Mouse (Mus musculus): ENCODE results near the gene Cacna2d4.
A peak's percentile ranks its signal among the peaks of the same experiment; 100 is the strongest.

Cacna2d4 gene

DNA sequence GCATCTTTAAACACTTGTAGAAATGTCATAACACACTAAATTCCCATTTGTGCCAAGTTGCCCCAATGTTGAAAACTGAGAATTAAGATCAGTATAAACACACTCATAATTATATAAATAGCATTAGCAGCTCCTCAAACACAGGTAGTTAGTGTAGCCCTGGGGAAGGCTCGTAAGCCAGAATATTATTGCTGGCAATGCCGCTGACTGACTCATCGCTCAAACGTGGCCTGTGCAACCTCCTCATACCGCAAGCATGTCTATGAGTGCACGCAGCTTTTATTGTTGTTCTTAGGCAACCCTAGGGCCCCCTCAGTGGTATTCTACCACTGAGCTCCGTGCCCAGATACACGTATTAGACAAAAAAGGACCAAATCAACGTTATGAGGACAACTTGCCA, 156.5 kb downstream of the Cacna2d4 start:
- no peak for DNase-seq

DNA sequence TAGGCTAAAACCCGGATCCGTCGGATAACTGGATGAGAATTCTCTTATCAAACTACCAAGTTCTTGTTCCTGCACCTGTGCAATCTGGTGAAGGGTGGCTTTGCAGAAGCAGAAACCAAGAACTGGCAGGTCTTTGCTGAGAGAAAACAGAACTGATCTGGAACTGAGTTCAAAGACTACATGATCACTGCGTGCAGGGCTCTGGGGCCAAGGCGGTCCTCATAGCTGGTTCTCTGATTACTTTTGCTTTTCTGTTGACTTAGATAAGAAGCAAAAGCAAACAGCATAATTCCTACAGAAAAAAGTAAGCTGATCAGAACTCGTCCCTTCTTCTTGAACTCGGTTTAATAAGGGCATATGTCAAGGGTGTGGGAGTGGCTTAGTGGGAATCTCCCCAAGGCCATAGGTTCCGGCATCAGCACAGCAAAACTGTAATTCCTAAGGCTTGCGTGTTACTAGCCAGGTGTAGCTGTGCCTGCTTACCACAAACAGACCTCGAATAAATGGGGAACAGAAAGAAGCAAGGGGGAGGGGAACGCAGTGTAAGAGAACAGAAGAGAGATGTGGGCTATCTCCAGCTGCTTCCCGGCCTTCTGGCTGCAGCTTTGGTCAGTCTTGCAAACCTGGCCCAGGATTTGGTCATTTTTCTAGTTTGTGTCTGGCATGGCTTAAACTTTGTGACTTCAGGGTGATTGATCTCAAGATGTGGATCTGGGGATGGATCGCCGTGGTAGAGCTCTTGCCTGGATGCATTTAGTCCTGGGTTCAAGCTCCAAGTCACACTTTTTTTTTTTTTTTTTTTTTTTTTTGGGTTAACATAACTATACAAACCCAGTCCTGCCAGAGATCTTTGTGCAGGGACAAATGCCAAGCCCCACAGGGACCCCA, 159.3 kb downstream of the Cacna2d4 start:
- peak; percentile 93 for DNase-seq

DNA sequence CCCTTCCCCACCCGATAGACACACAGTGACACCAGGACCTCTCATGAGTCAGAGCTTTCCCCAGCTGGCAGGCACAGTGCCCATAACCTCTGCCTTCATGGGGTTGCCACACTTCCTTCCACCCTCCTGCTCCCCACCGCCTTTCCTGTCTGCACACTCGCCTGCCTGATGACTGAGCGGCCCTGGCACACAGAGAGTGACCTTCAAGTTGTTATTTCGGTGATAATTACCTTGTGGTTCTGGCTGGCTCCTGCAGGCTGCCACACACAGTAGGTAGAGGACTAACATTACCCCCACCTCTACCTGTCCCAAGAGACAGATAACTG, 159.9 kb downstream of the Cacna2d4 start:
- peak; percentile 99 for DNase-seq

DNA sequence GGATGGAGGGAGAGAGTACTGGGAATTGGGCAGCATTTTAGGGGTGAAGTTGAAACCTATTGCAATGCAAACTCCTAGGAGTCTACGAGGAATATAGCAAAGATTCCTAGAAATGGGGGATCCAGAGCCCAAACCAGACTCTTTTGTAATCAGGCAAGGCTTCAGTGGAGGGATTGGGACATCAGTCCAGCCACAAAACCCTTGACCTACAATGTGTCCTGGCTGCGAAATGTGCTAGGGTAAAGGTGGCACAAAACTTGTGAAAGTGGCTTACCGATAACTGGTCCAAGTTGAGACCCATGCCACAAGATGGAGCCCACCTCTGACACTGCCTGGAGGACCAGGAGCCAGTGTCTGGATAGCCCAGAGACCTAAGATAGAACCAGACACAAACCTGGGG, 163.0 kb downstream of the Cacna2d4 start:
- DNase-seq, result no peak

DNA sequence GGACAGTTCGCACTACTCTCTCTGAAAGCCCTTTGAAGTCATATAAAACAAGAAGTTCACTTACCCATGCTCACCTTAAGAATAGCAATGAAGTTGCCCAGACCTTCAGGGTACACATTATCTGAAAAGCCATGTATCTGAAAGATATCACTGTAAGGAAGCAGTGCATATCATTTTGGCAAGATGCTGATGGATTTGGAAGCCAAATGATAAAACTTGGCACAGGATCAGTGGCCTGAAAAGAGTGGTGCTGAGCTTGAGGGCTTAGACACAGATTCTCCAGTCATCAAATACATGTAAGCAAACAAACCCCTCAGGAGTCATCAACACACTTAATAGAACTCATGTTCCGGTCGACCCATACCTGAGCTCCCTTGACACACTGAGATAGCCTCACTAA, 164.3 kb downstream of the Cacna2d4 start:
- no peak for DNase-seq

DNA sequence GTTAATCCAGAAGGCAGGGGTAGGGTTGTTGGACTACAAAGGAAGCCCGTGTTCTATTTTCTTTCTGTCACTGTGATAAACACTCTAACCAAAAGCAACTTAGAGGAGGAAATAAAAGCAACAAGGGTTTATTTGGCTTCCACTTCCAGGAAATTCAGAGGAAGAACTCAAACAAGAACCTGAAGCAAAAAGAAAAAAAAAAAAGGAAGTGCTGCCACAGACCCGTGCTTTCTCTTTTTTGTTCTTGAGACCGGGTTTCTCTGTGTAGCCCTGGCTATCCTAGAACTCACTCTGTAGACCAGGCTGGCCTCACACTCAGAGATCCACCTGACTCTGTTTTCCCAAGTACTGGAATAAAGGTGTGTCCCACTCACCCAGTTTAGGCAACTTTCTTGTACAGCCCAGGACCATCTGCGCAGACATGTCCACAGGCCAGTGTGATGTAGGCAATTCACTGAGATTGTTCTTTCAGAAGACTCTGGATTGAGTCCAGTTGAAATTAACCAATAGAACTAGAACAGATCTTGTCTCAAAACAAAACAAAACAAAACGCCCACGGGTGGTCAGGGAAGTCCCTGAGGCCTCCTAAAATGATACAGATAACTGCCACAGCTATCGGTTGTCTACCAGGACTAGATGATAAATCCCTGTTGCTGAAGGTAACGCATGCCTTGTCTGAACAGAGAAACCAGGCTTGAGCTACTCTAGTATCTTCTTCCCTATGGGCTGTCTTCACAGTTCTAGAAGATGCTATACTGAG, 165.4 kb downstream of the Cacna2d4 start:
- no peak for DNase-seq

All from heart, adult 11 months (tissue).